Mouse (Mus musculus) limb, embryonic 14.5 days (tissue): ENCODE measurements around the gene B4galt3. TPM values are rescaled to one million over a fixed set of nuclear protein-coding genes. Genes with fewer than 3 reads are reported as not detected.
A peak's percentile ranks its signal among the peaks of the same experiment; 100 is the strongest.

Experiments used
- ATAC-seq: fragments of 200-750 bp; cut with Nextera tagmentation; 2 replicates; pipeline ENCODE4 v1.8.0; 2017; ENCODE audit warnings: low read depth, moderate number of reproducible peaks, moderate TSS enrichment; ENCODE audit not compliant: low FRiP score
- DNase-seq: peaks from one replicate; pipeline ENCODE4 v3.0.0-alpha.2; 2015; ENCODE audit warnings: low spot score
- H3K27ac ChIP-seq: fragments of 300-500 bp; sonication (generic); replicated peaks from 2 replicates; pipeline ENCODE4 v1.5.1; 2014; ENCODE audit warnings: low read depth, mild to moderate bottlenecking, low read length, moderate library complexity, mixed read lengths
- H3K27me3 ChIP-seq: fragments of 300-500 bp; sonication (generic); 2 replicates; pipeline ENCODE4 v1.6.1; 2014; ENCODE audit warnings: low read length, mixed read lengths; ENCODE audit not compliant: control insufficient read depth, insufficient read depth
- H3K36me3 ChIP-seq: fragments of 300-500 bp; sonication (generic); 2 replicates; pipeline ENCODE4 v1.6.1; 2014; ENCODE audit warnings: mild to moderate bottlenecking, low read length, moderate library complexity, mixed read lengths; ENCODE audit not compliant: control insufficient read depth, insufficient read depth
- H3K4me1 ChIP-seq: fragments of 300-500 bp; sonication (generic); 2 replicates; pipeline ENCODE4 v1.6.1; 2014; ENCODE audit warnings: antibody characterized with exemption, low read length, mixed read lengths; ENCODE audit not compliant: control insufficient read depth, insufficient read depth
- H3K4me2 ChIP-seq: fragments of 300-500 bp; sonication (generic); replicated peaks from 2 replicates; pipeline ENCODE4 v1.6.1; 2014; ENCODE audit warnings: low read depth, mild to moderate bottlenecking, low read length, moderate library complexity; ENCODE audit not compliant: severe bottlenecking
- H3K4me3 ChIP-seq: fragments of 300-500 bp; sonication (generic); replicated peaks from 2 replicates; pipeline ENCODE4 v1.5.1; 2014; ENCODE audit warnings: low read length
- H3K9ac ChIP-seq: fragments of 300-500 bp; sonication (generic); 2 replicates; pipeline ENCODE4 v1.6.1; 2014; ENCODE audit warnings: mild to moderate bottlenecking, low read depth, low read length, moderate library complexity; ENCODE audit not compliant: severe bottlenecking
- H3K9me3 ChIP-seq: fragments of 300-500 bp; sonication (generic); 2 replicates; pipeline ENCODE4 v1.6.1; 2016; ENCODE audit warnings: low read length; ENCODE audit not compliant: control insufficient read depth
- POLR2A ChIP-seq: fragments of 200-500 bp; IDR thresholded peaks from 2 replicates; pipeline ENCODE4 v1.8.0; 2012; ENCODE audit warnings: inconsistent platforms, mild to moderate bottlenecking, moderate library complexity, borderline replicate concordance; ENCODE audit not compliant: insufficient read depth, insufficient read length; ENCODE audit errors: extremely low read depth
- WGBS: fragments of 180-500 bp; shearing (Covaris S2); extraction: QIAGEN DNeasy Blood & Tissue Kit; methylation state at CpG from one replicate; pipeline ENCODE4 v1.1.7; 2014; 5-methylcytosine and 5-hydroxymethylcytosine counted together
- polyA plus RNA-seq, 2 experiments: library from polyadenylated mRNA; depleted of rRNA in 1 of 2; stranded (reverse) in 1 of 2; unstranded in 1 of 2; fragments of >200 nt; fragmentation: Nextera tagmentation in 1 of 2; extraction: Ambion mirVana in 1 of 2; gene quantifications; 2 replicates each; pipeline versions ENCODE4 v1.2.1 to v1.2.3; 2012 to 2014

B4galt3 gene
- polyA plus RNA-seq, 2 experiments = 68.7 to 87.2 TPM

GRCm38 (mm10) chr1:171262594-171263130 lies 7.5 kb upstream of the B4galt3 start:
- H3K9me3 ChIP-seq = no peaks in the 10 kb centered on the region
- DNase-seq (peak; percentile 95), ATAC-seq (peak; percentile 84)
- H3K9ac ChIP-seq = peak overlapping the region; percentile 41
- TF ChIP-seq POLR2A = no peak
- 3% methylated on average over 7 of the region's 8 CpGs for WGBS
- no peaks in the 10 kb centered on the region for H3K27me3 ChIP-seq
- peaks cover 17% of the 10 kb centered on the region for H3K4me1 ChIP-seq
- H3K4me3 ChIP-seq = peak overlapping the region; percentile 22
- H3K4me2 ChIP-seq = peak overlapping the region; percentile 49
- peaks cover 19% of the 10 kb centered on the region for H3K36me3 ChIP-seq
- peak overlapping the region; percentile 86 for H3K27ac ChIP-seq

GRCm38 (mm10) chr1:171263185-171263611 lies 6.9 kb upstream of the B4galt3 start:
- 0% methylated on average over 2 of the region's 2 CpGs for WGBS
- Histone ChIP-seq H3K4me1 (peaks cover 17% of the 10 kb centered on the region), H3K4me3 (no peak overlapping the region; the same call in 1 of the 2 replicates), H3K36me3 (peaks cover 15% of the 10 kb centered on the region), H3K4me2 (peak overlapping the region; percentile 49), H3K9ac (peak overlapping the region; percentile 41; the same call in 1 of the 2 replicates), H3K9me3 (no peaks in the 10 kb centered on the region), H3K27ac (peak overlapping the region; percentile 52), H3K27me3 (no peaks in the 10 kb centered on the region)
- TF ChIP-seq POLR2A = no peak
- ATAC-seq = peak; percentile 92
- DNase-seq = peak; percentile 89

- H3K27me3 ChIP-seq = no peaks in the 10 kb centered on the region
- no peak overlapping the region for H3K4me3 ChIP-seq
- H3K4me1 ChIP-seq = peaks cover 17% of the 10 kb centered on the region
- WGBS = 73% methylated on average over 3 of the region's 3 CpGs
- TF ChIP-seq POLR2A = no peak
- H3K9me3 ChIP-seq = no peaks in the 10 kb centered on the region
- peak overlapping the region; percentile 52 for H3K27ac ChIP-seq
- DNase-seq (peak; percentile 51), ATAC-seq (no peak)
- H3K4me2 ChIP-seq = peak overlapping the region; percentile 49
- H3K9ac ChIP-seq = no peak overlapping the region
- peaks cover 11% of the 10 kb centered on the region for H3K36me3 ChIP-seq
These were observed 6.3 kb upstream of the B4galt3 start for GRCm38 (mm10) chr1:171263666-171264461.

GRCm38 (mm10) chr1:171265971-171266744 lies 4.0 kb upstream of the B4galt3 start:
- Histone ChIP-seq H3K4me2 (no peak overlapping the region), H3K9me3 (no peaks in the 10 kb centered on the region), H3K4me3 (no peak overlapping the region), H3K27ac (no peak overlapping the region), H3K4me1 (peaks cover 27% of the 10 kb centered on the region), H3K36me3 (no peaks in the 10 kb centered on the region), H3K9ac (no peak overlapping the region), H3K27me3 (no peaks in the 10 kb centered on the region)
- 67% methylated on average over 4 of the region's 4 CpGs for WGBS
- DNase-seq (no peak), ATAC-seq (no peak)
- no peak for TF ChIP-seq POLR2A

GRCm38 (mm10) chr1:171268341-171268740 lies 1.8 kb upstream of the B4galt3 start:
- no peak for TF ChIP-seq POLR2A
- no peak for ATAC-seq
- Histone ChIP-seq H3K9me3 (no peaks in the 10 kb centered on the region), H3K4me3 (no peak overlapping the region), H3K27ac (no peak overlapping the region), H3K9ac (no peak overlapping the region), H3K36me3 (peaks cover 13% of the 10 kb centered on the region), H3K27me3 (no peaks in the 10 kb centered on the region), H3K4me1 (peaks cover 19% of the 10 kb centered on the region), H3K4me2 (no peak overlapping the region)
- 59% methylated on average over 1 of the region's 1 CpGs for WGBS
- DNase-seq = no peak
